Comparison of ENCODE assay signal across 8 mouse cellular contexts in genomic region chr15:8568645-8569528, GRCm38 (mm10). TPM values are rescaled to one million over a fixed set of nuclear protein-coding genes. Genes with fewer than 3 reads are reported as not detected.
DNase-seq lines count a peak whose midpoint lies in the region; ATAC-seq and TF ChIP-seq lines count a peak whose summit lies in the region.

No protein-coding gene starts in this region.

- peak; percentile 93 for ATAC-seq in intestine, postnatal 0 days

- no peak for TF ChIP-seq CTCF in intestine, postnatal 0 days (IDR thresholded peaks at IDR 0.05; ENCODE audit: low read depth)

- H3K36me3 ChIP-seq in intestine, postnatal 0 days (ENCODE audit: control insufficient read depth, insufficient read depth) = no peaks in the 10 kb centered on the region
- no peaks in the 10 kb centered on the region for H3K36me3 ChIP-seq in midbrain, embryonic 10.5 days

- no peaks in the 10 kb centered on the region for H3K9me3 ChIP-seq in intestine, postnatal 0 days (ENCODE audit: control insufficient read depth)
- no peaks in the 10 kb centered on the region for H3K9me3 ChIP-seq in midbrain, embryonic 10.5 days (replicated peaks)

- H3K4me1 ChIP-seq in intestine, postnatal 0 days (replicated peaks; ENCODE audit: control insufficient read depth, insufficient read depth, low read length) = 0 out of 2 replicates have a peak, but pooled peaks cover 2% of the 10 kb centered on the region
- peaks cover 20% of the 10 kb centered on the region for H3K4me1 ChIP-seq in midbrain, embryonic 10.5 days

- peak overlapping the region; percentile 86 for H3K4me2 ChIP-seq in intestine, postnatal 0 days (replicated peaks; ENCODE audit: low read depth)

- intact Hi-C loops in left cerebral cortex, postnatal 36 days (cut with DNase I) = loop anchor here (5.0 kb wide), 1 partner anchor 122 kb away; no protein-coding TSS in a partner anchor

- H3K4me3 ChIP-seq in intestine, postnatal 0 days (ENCODE audit: low read depth, low read length) = peak overlapping the region; percentile 47
- H3K4me3 ChIP-seq in midbrain, embryonic 10.5 days = peak overlapping the region; percentile 69

- H3K27me3 ChIP-seq in intestine, postnatal 0 days (replicated peaks; ENCODE audit: control insufficient read depth, insufficient read depth, low read length) = no peaks in the 10 kb centered on the region
- H3K27me3 ChIP-seq in midbrain, embryonic 10.5 days (ENCODE audit: low read depth, poor library complexity, severe bottlenecking) = peaks cover 28% of the 10 kb centered on the region

- peak overlapping the region; percentile 83 for H3K27ac ChIP-seq in intestine, postnatal 0 days (ENCODE audit: low read depth, low read length)
- peak overlapping the region; percentile 75 for H3K27ac ChIP-seq in midbrain, embryonic 10.5 days (replicated peaks)

- under 1% methylated on average over 60 of the region's 61 CpGs for WGBS in intestine, postnatal 0 days
- WGBS in midbrain, embryonic 10.5 days = under 1% methylated on average over 61 of the region's 61 CpGs

- peak overlapping the region; percentile 56 for H3K9ac ChIP-seq in intestine, postnatal 0 days (ENCODE audit: low read depth, low read length)

- DNase-seq in adrenal gland, adult 2 months = peak; percentile 90
- DNase-seq in embryo, embryonic 11 days = peak; percentile 85
- peak; percentile 55 for DNase-seq in gonadal fat pad, adult 2 months (ENCODE audit: low read depth)
- peak; percentile 85 to 86 for DNase-seq in left cerebral cortex, postnatal 36 days (ENCODE audit: low spot score in 2 of 2)
- DNase-seq in midbrain, embryonic 10.5 days (ENCODE audit: low spot score) = peak; percentile 74
- DNase-seq in right cerebral cortex, postnatal 36 days (ENCODE audit: low spot score in 2 of 2) = peak; percentile 81 to 83
- peak; percentile 79 to 83 for DNase-seq in urinary bladder, postnatal 4 days (ENCODE audit: low spot score in 2 of 2)

RNA-seq across cellular contexts. Expression of gene Gm2310, which starts 49.1 kb away (rescaled TPM):
- total RNA-seq in adrenal gland, adult 2 months (2021) = not detected
- polyA plus RNA-seq in adrenal gland, adult 2 months (2012; rRNA removed) = not detected in 2 replicates
- not detected in 2 replicates for polyA plus RNA-seq in gonadal fat pad, adult 2 months (2012; rRNA removed)
- polyA plus RNA-seq in intestine, postnatal 0 days (2015; fragmentation: Nextera tagmentation; extraction: Ambion mirVana) = not detected in 2 replicates
- not detected for total RNA-seq in left cerebral cortex, postnatal 36 days (2021)
- polyA plus RNA-seq in midbrain, embryonic 10.5 days (2016; fragmentation: Nextera tagmentation; extraction: Ambion mirVana) = not detected in 2 replicates

Comparison
In these comparisons a context has a peak if more than half of its experiments do, and no peak if none do; other contexts are left out.
1. Peak in every context shown above with its lines: DNase-seq, ATAC-seq, H3K4me3 ChIP-seq and H3K27ac ChIP-seq.